Mouse (Mus musculus) CH12.LX (cell line): Measurements from ENCODE around the gene Them7. TPM values are rescaled to one million over a fixed set of nuclear protein-coding genes. Genes with fewer than 3 reads are reported as not detected.
A peak's percentile ranks its signal among the peaks of the same experiment; 100 is the strongest.

Source experiments
- DNase-seq: peaks from one replicate; pipeline ENCODE4 v3.0.0-alpha.2; 2013; ENCODE audit errors: extremely low read depth
- H3K27ac ChIP-seq: 2 replicates; pipeline ENCODE4 v1.5.1; 2012; ENCODE audit warnings: low read depth, mild to moderate bottlenecking, control low read depth, moderate library complexity; ENCODE audit not compliant: insufficient read depth
- H3K27me3 ChIP-seq: replicated peaks from 2 replicates; pipeline ENCODE3; 2012; ENCODE audit warnings: inconsistent platforms
- H3K36me3 ChIP-seq, 2 experiments: replicated peaks in 1 of 2; 2 replicates each; pipeline versions ENCODE3 to v1.6.1; 2012; ENCODE audit warnings: inconsistent platforms in 1 of 2, low read length in 1 of 2, mild to moderate bottlenecking in 1 of 2, mixed read lengths in 1 of 2, moderate library complexity in 1 of 2; ENCODE audit not compliant: control insufficient read depth in 1 of 2, insufficient read depth in 1 of 2
- H3K4me1 ChIP-seq, 2 experiments: 2 replicates each; pipeline ENCODE4 v1.6.1; 2012; ENCODE audit warnings: inconsistent platforms in 1 of 2, moderate library complexity in 1 of 2; ENCODE audit not compliant: insufficient read depth in 2 of 2, control insufficient read depth in 1 of 2
- H3K4me2 ChIP-seq: 2 replicates; pipeline ENCODE4 v1.6.1; 2012; ENCODE audit warnings: low read depth, mild to moderate bottlenecking, control low read depth; ENCODE audit not compliant: poor library complexity, insufficient read depth, severe bottlenecking
- H3K4me3 ChIP-seq, 3 experiments: fragments of 150-350 bp in 1 of 3; sonication (generic) in 1 of 3; replicated peaks in 1 of 3; 2 replicates each; pipeline versions ENCODE3 to v1.5.1; 2011 to 2012; ENCODE audit warnings: low read depth in 2 of 3, low read length in 2 of 3, mild to moderate bottlenecking in 2 of 3, moderate library complexity in 2 of 3, control low read depth in 1 of 3, improper control_type of control experiment in 1 of 3, inconsistent platforms in 1 of 3, mixed read lengths in 1 of 3; ENCODE audit not compliant: poor library complexity in 1 of 3
- H3K79me2 ChIP-seq: replicated peaks from 2 replicates; pipeline ENCODE4 v1.6.1; 2012; ENCODE audit warnings: mild to moderate bottlenecking, moderate library complexity; ENCODE audit not compliant: control insufficient read depth, poor library complexity, insufficient read depth, severe bottlenecking; ENCODE audit errors: extremely low read depth
- H3K9ac ChIP-seq: 2 replicates; pipeline ENCODE4 v1.6.1; 2012; ENCODE audit warnings: low read depth, mild to moderate bottlenecking, control low read depth, moderate library complexity; ENCODE audit not compliant: insufficient read depth
- H3K9me3 ChIP-seq: replicated peaks from 2 replicates; pipeline ENCODE3; 2012; ENCODE audit warnings: low read length, inconsistent platforms, mixed read lengths
- CTCF ChIP-seq, 2 experiments: IDR thresholded peaks in 1 of 2; conservative IDR thresholded peaks in 1 of 2; 2 replicates each; pipeline ENCODE4 v1.5.1; 2011 to 2012; ENCODE audit warnings: low read depth in 2 of 2, low read length in 2 of 2, improper control_type of control experiment in 1 of 2, inconsistent platforms in 1 of 2, mild to moderate bottlenecking in 1 of 2, moderate library complexity in 1 of 2
- ELF1 ChIP-seq: IDR thresholded peaks from 2 replicates; pipeline ENCODE4 v1.6.1; 2014; ENCODE audit warnings: low read depth, mild to moderate bottlenecking, inconsistent platforms, low read length, improper control_type of control experiment
- HCFC1 ChIP-seq: IDR thresholded peaks from 2 replicates; pipeline ENCODE4 v1.6.1; 2012; ENCODE audit warnings: low read depth, mild to moderate bottlenecking, inconsistent platforms, low read length, improper control_type of control experiment
- IRF4 ChIP-seq: IDR thresholded peaks from 2 replicates; pipeline ENCODE4 v1.6.1; 2014; ENCODE audit warnings: low read depth, mild to moderate bottlenecking, inconsistent platforms, low read length, improper control_type of control experiment
- MEF2A ChIP-seq: IDR thresholded peaks from 2 replicates; pipeline ENCODE4 v1.6.1; 2014; ENCODE audit warnings: low read depth, mild to moderate bottlenecking, inconsistent platforms, low read length, improper control_type of control experiment, borderline replicate concordance
- PAX5 ChIP-seq: IDR thresholded peaks from 2 replicates; pipeline ENCODE4 v1.6.1; 2012; ENCODE audit warnings: low read length, inconsistent platforms, mixed read lengths
- POLR2AphosphoS2 ChIP-seq: IDR thresholded peaks from 2 replicates; pipeline ENCODE4 v1.6.1; 2011; ENCODE audit warnings: low read depth, low read length, improper control_type of control experiment
- TBP ChIP-seq: conservative IDR thresholded peaks from 2 replicates; pipeline ENCODE4 v1.6.1; 2011; ENCODE audit warnings: low read depth, low read length, improper control_type of control experiment
- USF2 ChIP-seq: conservative IDR thresholded peaks from 2 replicates; pipeline ENCODE4 v1.6.1; 2011; ENCODE audit warnings: low read depth, low read length, improper control_type of control experiment
- dilution Hi-C: fragments of 300-500 bp; cut with MboI; formaldehyde crosslinking; loops from 2 replicates; pipeline ENCODE4 v1.14.3; 2020; ENCODE audit warnings: low sequenced_read_pairs; ENCODE audit not compliant: extremely low pct_unique_long_range_greater_than_20kb, extremely low pct_ligation_motif_present
- in situ Hi-C: fragments of 300-500 bp; cut with MboI; formaldehyde crosslinking; loops from 3 replicates; pipeline ENCODE4 v1.14.3; 2019; ENCODE audit warnings: low sequenced_read_pairs, low pct_ligation_motif_present, low pct_unique_long_range_greater_than_20kb, mixed read lengths
- polyA plus RNA-seq: library from polyadenylated mRNA; unstranded; fragments of >175 nt; gene quantifications from 2 replicates; pipeline ENCODE4 v1.2.1, GENCODE M21; 2012; ENCODE audit warnings: low read depth; ENCODE audit not compliant: insufficient read length
- total RNA-seq, 2 experiments: library from RNA; depleted of rRNA; stranded (reverse); fragments of 300-350 nt in 1 of 2; fragments of >200 nt in 1 of 2; gene quantifications; 2 replicates each; pipeline ENCODE4 v1.2.3; 2012 to 2014

The Them7 gene
- total and polyA plus RNA-seq, 3 experiments = not detected

DNA sequence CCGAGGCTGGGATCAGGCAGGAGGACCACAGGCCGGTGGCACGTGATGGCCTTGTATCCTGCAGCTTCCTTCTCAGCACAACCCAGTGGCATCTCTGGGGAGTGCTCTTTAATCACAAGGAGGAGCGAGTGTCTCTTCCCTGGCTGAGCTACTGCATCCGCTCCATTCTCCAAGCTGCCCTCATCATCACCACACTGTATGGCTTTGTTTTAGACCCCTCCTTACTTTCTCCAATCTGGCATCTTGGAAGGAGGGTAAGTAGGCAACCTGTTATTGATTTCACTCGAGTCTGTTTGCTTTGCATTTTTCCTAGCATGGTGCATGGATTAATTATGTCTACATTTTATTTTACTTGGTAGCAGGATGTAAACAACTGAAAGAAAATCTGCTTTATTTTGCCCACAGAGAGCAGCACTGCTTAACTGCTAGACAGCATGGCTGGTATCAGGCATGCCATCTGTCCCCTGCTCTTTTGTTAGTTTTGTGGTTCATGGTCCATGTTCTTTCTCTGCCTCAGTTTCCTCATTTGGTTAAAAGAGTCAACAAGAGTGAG is 79.9 kb downstream of the Them7 start:
- H3K9me3 ChIP-seq = no peaks in the 10 kb centered on the region
- no peak for TF ChIP-seq ELF1
- no peak for TF ChIP-seq POLR2AphosphoS2
- TF ChIP-seq CTCF (conservative IDR thresholded peaks at IDR 0.05 in 1 of 2, IDR thresholded peaks at IDR 0.05 in 1 of 2; ENCODE audit: low read depth in 2 of 2, low read length in 2 of 2) = no peak
- TF ChIP-seq PAX5 = no peak
- TF ChIP-seq IRF4 = no peak
- no peak overlapping the region for H3K9ac ChIP-seq
- H3K27ac ChIP-seq = no peak overlapping the region
- DNase-seq = no peak
- H3K79me2 ChIP-seq = no peaks in the 10 kb centered on the region
- no peaks in the 10 kb centered on the region for H3K27me3 ChIP-seq
- peaks cover 0 to 7% of the 10 kb centered on the region in 2 experiments; a peak in 2 of 4 replicates for H3K4me1 ChIP-seq
- dilution Hi-C loops (no loop called here), in situ Hi-C loops (no loop called here)
- no peak overlapping the region for H3K4me2 ChIP-seq
- no peaks in the 10 kb centered on the region for H3K36me3 ChIP-seq
- H3K4me3 ChIP-seq = no peak overlapping the region

DNA sequence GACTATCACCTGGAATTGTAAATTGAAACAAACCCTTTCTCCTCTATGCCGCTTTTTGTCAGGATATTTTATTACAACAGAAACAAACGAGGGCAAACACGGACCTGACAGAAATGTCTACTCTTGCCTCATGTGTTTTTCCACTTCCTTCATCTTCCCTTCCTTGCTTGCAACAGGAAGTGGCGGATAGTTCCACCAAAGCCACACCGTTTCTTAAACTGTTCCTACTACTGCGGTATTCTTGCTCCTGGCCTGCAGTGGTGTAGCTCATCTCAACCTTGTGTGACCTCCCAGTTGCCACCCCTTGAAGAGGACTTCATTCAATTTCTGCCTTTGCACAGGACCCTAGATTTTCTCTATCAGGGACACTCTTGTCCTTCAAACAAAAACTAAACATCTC is 81.8 kb downstream of the Them7 start:
- TF ChIP-seq MEF2A (no peak), HCFC1 (no peak), USF2 (no peak), TBP (no peak)
- Histone ChIP-seq H3K9me3 (no peaks in the 10 kb centered on the region), H3K27ac (no peak overlapping the region), H3K9ac (no peak overlapping the region), H3K4me1 (peaks cover 0 to 7% of the 10 kb centered on the region in 2 experiments; a peak in 2 of 4 replicates), H3K27me3 (no peaks in the 10 kb centered on the region), H3K36me3 (no peaks in the 10 kb centered on the region), H3K4me2 (no peak overlapping the region), H3K79me2 (no peaks in the 10 kb centered on the region), H3K4me3 (no peak overlapping the region)
- in situ Hi-C loops (no loop called here), dilution Hi-C loops (no loop called here)
- DNase-seq = no peak

DNA sequence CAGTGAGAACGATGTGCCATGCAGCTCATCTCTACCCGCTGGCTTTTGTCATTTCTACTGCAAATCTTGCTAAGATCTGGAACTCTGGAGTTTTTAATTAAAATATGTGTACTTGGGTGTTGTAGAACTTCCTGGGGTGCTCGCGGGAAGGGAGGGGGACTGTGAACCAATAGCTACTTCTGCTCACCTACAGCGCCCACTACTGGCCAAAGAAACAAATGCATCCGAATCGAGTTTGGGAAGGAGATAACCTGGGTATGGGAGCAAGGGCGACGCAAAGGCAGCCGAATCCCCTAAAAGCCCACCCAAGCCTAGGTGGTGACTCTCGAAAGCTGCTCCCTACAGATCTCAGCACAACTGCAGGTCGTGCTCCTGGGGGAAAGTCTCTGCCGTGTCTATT is 87.3 kb downstream of the Them7 start:
- in situ Hi-C loops (no loop called here), dilution Hi-C loops (no loop called here)
- Histone ChIP-seq H3K79me2 (no peaks in the 10 kb centered on the region), H3K4me3 (no peak overlapping the region), H3K4me1 (peaks cover 2 to 34% of the 10 kb centered on the region in 2 experiments; a peak in 3 of 4 replicates), H3K36me3 (no peaks in the 10 kb centered on the region), H3K27me3 (no peaks in the 10 kb centered on the region), H3K4me2 (no peak overlapping the region), H3K9me3 (no peaks in the 10 kb centered on the region), H3K9ac (no peak overlapping the region), H3K27ac (no peak overlapping the region)
- no peak for TF ChIP-seq IRF4
- TF ChIP-seq CTCF (conservative IDR thresholded peaks at IDR 0.05 in 1 of 2, IDR thresholded peaks at IDR 0.05 in 1 of 2; ENCODE audit: low read depth in 2 of 2, low read length in 2 of 2) = peak; percentile 47 to 65; a peak in 3 of 4 replicates
- no peak for DNase-seq
